Mouse (Mus musculus) spleen, adult 2 months (tissue): ENCODE measurements around the gene Srgap2.

Experiments used
- CTCF ChIP-seq: fragments of 200-500 bp; IDR thresholded peaks from 2 replicates; pipeline ENCODE4 v1.5.1; 2011; ENCODE audit warnings: mild to moderate bottlenecking, inconsistent platforms; ENCODE audit not compliant: insufficient read depth, insufficient read length, insufficient replicate concordance; ENCODE audit errors: extremely low read depth
- POLR2A ChIP-seq: fragments of 200-500 bp; IDR thresholded peaks from 2 replicates; pipeline ENCODE4 v1.6.1; 2011; ENCODE audit warnings: low read depth, low read length, inconsistent platforms

DNA sequence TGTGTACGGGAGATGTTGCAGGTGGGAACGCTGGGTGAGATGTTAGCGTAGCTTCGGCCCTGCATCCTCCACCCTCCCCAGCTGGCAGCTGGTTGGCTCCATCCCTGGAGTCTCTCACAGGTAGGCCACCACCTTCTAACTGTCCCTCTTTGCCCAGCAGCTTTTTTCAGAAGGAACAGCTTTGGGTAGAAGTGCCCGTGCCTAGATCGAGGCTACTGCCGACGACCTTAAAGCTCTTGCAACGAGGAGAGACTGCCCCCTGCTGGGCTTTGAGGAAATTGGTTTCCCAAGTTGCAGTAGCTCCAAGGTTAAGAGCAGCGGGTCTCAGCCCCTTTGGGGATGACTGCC lies 266.9 kb downstream of the Srgap2 start:
- TF ChIP-seq CTCF (peak; percentile 86; the same call in 1 of the 2 replicates), POLR2A (no peak)
